Mouse (Mus musculus): ENCODE measurements around the gene Stambpl1. TPM values are rescaled to one million over a fixed set of nuclear protein-coding genes. Genes with fewer than 3 reads are reported as not detected.

Stambpl1 gene
- polyA plus RNA-seq, 1 experiment from 2014 or later = 6.7 TPM

- H3K4me2 ChIP-seq (ENCODE audit: low read depth, low read length) = no peak overlapping the region
- H3K27ac ChIP-seq (replicated peaks; ENCODE audit: low read depth, low read length) = no peak overlapping the region
- DNase-seq (ENCODE audit: low spot score) = no peak
- H3K9ac ChIP-seq (replicated peaks; ENCODE audit: low read length) = no peak overlapping the region
- no peak for ATAC-seq (replicated peaks; ENCODE audit: insufficient number of reproducible peaks, low FRiP score, low TSS enrichment, low read depth)
- H3K9me3 ChIP-seq (replicated peaks; ENCODE audit: control insufficient read depth, low read length) = no peaks in the 10 kb centered on the region
- no peaks in the 10 kb centered on the region for H3K27me3 ChIP-seq (ENCODE audit: control insufficient read depth, insufficient read depth, low read length)
- H3K4me3 ChIP-seq (ENCODE audit: low read depth, low read length) = no peak overlapping the region
- 41% methylated on average over 5 of the region's 5 CpGs for WGBS
- no peaks in the 10 kb centered on the region for H3K4me1 ChIP-seq (ENCODE audit: control insufficient read depth, insufficient read depth, low read length)
- H3K36me3 ChIP-seq (replicated peaks; ENCODE audit: control insufficient read depth, insufficient read depth, low read depth, low read length) = no peaks in the 10 kb centered on the region
Measured at GRCm38 (mm10) chr19:34232326-34232725, 40.3 kb downstream of the Stambpl1 start.

DNA sequence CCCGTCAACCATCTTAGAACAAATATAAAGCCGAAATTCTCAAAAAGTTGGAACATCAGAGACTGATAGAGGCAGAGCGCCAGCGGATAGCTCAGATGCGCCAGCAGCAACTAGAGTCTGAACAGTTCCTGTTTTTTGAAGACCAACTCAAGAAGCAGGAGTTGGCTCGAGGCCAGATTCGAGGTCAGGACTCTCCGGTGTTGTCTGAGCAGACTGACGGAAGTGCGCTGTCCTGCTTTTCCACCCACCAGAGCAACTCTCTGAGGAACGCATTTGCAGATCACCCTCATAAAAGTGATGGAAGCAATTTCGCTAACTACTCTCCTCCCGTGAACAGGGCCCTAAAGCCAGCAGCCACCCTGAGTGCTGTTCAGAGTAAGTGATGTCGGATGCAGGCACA lies 41.9 kb downstream of the Stambpl1 start:
- no peak overlapping the region for H3K9ac ChIP-seq (replicated peaks; ENCODE audit: low read length)
- H3K4me3 ChIP-seq (ENCODE audit: low read depth, low read length) = no peak overlapping the region
- DNase-seq (ENCODE audit: low spot score) (no peak), ATAC-seq (replicated peaks; ENCODE audit: insufficient number of reproducible peaks, low FRiP score, low TSS enrichment, low read depth) (no peak)
- 87% methylated on average over 14 of the region's 14 CpGs for WGBS
- no peaks in the 10 kb centered on the region for H3K27me3 ChIP-seq (ENCODE audit: control insufficient read depth, insufficient read depth, low read length)
- H3K4me2 ChIP-seq (ENCODE audit: low read depth, low read length) = no peak overlapping the region
- H3K4me1 ChIP-seq (ENCODE audit: control insufficient read depth, insufficient read depth, low read length) = no peaks in the 10 kb centered on the region
- no peaks in the 10 kb centered on the region for H3K36me3 ChIP-seq (replicated peaks; ENCODE audit: control insufficient read depth, insufficient read depth, low read depth, low read length)
- no peaks in the 10 kb centered on the region for H3K9me3 ChIP-seq (replicated peaks; ENCODE audit: control insufficient read depth, low read length)
- H3K27ac ChIP-seq (replicated peaks; ENCODE audit: low read depth, low read length) = no peak overlapping the region

DNA sequence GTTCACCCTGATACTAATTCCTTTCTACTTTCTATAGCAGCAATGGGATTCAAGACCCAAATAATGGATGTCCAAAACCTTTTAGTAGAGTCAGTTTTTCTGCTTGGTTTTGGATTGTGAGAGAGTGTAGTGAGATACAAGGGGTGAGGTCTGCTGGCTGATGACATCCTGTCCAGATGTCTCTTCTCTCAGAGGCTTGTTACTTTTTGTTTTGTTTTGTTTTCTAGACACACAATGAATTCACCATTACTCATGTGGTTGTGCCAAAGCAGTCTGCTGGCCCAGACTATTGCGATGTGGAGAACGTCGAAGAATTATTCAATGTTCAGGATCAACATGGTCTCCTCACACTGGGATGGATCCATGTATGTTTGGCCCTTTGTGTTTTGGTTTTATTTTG lies 44.0 kb downstream of the Stambpl1 start:
- Histone ChIP-seq H3K4me3 (ENCODE audit: low read depth, low read length) (no peak overlapping the region), H3K4me2 (ENCODE audit: low read depth, low read length) (no peak overlapping the region), H3K36me3 (replicated peaks; ENCODE audit: control insufficient read depth, insufficient read depth, low read depth, low read length) (no peaks in the 10 kb centered on the region), H3K27ac (replicated peaks; ENCODE audit: low read depth, low read length) (no peak overlapping the region), H3K9ac (replicated peaks; ENCODE audit: low read length) (no peak overlapping the region), H3K4me1 (ENCODE audit: control insufficient read depth, insufficient read depth, low read length) (no peaks in the 10 kb centered on the region), H3K9me3 (replicated peaks; ENCODE audit: control insufficient read depth, low read length) (no peaks in the 10 kb centered on the region), H3K27me3 (ENCODE audit: control insufficient read depth, insufficient read depth, low read length) (no peaks in the 10 kb centered on the region)
- DNase-seq (ENCODE audit: low spot score) (no peak), ATAC-seq (replicated peaks; ENCODE audit: insufficient number of reproducible peaks, low FRiP score, low TSS enrichment, low read depth) (no peak)
- WGBS = 94% methylated on average over 3 of the region's 3 CpGs

DNA sequence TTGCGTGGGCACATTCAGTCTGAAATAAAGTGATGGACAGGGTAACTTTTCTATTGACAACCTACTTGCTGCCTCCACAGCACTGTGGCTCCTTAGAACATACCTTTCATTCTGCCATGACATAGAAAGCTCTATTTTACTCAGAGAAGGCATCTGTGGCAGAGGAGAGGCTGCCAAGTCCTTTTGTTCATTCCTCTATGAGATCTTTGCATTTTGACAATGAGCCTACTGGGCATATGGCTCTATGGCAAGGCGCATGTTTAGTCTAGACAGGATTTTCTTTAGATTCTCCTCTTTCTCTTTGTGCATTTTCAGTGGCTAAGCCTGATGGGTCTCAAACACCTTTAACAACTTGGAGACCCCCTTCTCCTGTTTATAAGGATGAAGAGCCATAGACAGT lies 45.7 kb downstream of the Stambpl1 start:
- DNase-seq (ENCODE audit: low spot score) = no peak
- WGBS = 96% methylated on average over 2 of the region's 2 CpGs

DNA sequence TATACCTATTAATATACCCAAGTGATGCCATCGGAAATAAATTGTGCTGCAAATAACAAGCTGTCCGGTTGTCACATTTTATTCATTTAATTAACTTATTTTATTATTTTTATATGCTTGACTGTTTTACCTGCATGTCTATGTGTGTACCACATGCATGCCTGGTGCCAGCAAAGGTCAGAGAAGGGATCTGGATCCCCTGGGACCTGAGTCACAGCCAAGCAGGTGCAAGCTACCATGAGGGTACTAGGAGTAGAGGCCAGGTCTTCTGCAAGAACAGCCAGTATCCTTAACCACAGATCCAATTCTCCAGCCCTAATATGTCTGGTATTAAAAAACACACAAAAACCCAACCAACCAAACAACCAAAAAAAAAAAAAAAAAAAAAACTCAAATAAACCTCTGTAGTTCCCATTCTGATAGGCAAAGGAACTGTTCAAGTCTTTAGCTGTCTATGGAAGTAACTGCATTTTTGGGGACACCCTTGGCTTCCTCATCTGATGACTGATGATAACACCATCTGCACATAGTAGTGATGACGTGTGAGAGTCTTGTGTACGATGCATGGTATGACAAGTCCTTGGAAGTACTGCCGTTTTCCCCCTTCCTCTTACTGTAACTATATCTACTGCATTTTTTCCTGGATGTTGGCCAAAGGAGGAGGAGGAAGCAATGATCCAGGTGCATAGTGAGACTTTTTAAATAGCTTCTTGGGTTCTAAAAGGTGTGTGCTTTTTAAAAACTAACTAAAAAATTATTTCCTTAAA lies 48.4 kb downstream of the Stambpl1 start:
- ATAC-seq (replicated peaks; ENCODE audit: insufficient number of reproducible peaks, low FRiP score, low TSS enrichment, low read depth) = no peak
- H3K27me3 ChIP-seq (ENCODE audit: control insufficient read depth, insufficient read depth, low read length) = no peaks in the 10 kb centered on the region

More for the DNA sequence above, 45.7 kb downstream of the Stambpl1 start:
- Histone ChIP-seq H3K36me3 (replicated peaks; ENCODE audit: control insufficient read depth, insufficient read depth, low read depth, low read length) (no peaks in the 10 kb centered on the region), H3K4me3 (ENCODE audit: low read depth, low read length) (no peak overlapping the region), H3K27me3 (ENCODE audit: control insufficient read depth, insufficient read depth, low read length) (no peaks in the 10 kb centered on the region), H3K4me1 (ENCODE audit: control insufficient read depth, insufficient read depth, low read length) (no peaks in the 10 kb centered on the region), H3K27ac (replicated peaks; ENCODE audit: low read depth, low read length) (no peak overlapping the region), H3K9me3 (replicated peaks; ENCODE audit: control insufficient read depth, low read length) (no peaks in the 10 kb centered on the region), H3K4me2 (ENCODE audit: low read depth, low read length) (no peak overlapping the region), H3K9ac (replicated peaks; ENCODE audit: low read length) (no peak overlapping the region)
- ATAC-seq (replicated peaks; ENCODE audit: insufficient number of reproducible peaks, low FRiP score, low TSS enrichment, low read depth) = no peak

DNA sequence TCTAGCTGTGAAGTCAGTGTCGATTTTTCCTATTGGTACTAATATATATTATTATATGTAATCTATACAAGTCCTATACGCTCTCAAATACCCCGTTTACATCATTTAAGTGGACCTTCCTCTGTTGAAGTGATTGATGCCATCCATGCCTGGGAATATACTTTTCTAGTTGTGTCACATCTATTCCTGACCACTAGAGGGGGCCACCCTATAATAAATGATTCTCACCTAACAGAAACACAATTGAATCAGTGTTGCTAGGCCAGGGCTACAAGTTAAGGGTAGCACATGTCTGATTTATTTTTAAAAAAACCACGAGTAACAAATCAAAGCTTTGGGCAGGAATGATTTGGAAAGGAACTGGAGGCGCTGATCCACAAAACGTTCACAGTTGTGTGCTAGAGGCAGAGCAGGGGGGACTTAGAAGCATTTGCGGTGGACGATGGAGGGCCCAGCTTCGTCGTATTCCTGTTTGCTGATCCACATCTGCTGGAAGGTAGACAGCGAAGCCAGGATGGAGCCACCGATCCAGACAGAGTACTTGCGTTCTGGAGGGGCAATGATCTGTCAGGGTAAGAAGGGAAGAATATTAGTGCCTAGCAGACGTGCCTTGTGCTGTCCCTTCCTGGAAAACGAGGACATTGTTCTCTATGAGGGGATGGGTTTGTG lies 49.4 kb downstream of the Stambpl1 start:
- Histone ChIP-seq H3K9me3 (replicated peaks; ENCODE audit: control insufficient read depth, low read length) (no peaks in the 10 kb centered on the region), H3K27me3 (ENCODE audit: control insufficient read depth, insufficient read depth, low read length) (no peaks in the 10 kb centered on the region), H3K4me3 (ENCODE audit: low read depth, low read length) (no peak overlapping the region), H3K27ac (replicated peaks; ENCODE audit: low read depth, low read length) (no peak overlapping the region), H3K4me2 (ENCODE audit: low read depth, low read length) (no peak overlapping the region), H3K9ac (replicated peaks; ENCODE audit: low read length) (no peak overlapping the region), H3K36me3 (replicated peaks; ENCODE audit: control insufficient read depth, insufficient read depth, low read depth, low read length) (no peaks in the 10 kb centered on the region), H3K4me1 (ENCODE audit: control insufficient read depth, insufficient read depth, low read length) (no peaks in the 10 kb centered on the region)
- DNase-seq (ENCODE audit: low spot score) (peak; percentile 61), ATAC-seq (replicated peaks; ENCODE audit: insufficient number of reproducible peaks, low FRiP score, low TSS enrichment, low read depth) (no peak)
- 66% methylated on average over 15 of the region's 15 CpGs for WGBS

More for the DNA sequence above, 48.4 kb downstream of the Stambpl1 start:
- Histone ChIP-seq H3K4me3 (ENCODE audit: low read depth, low read length) (no peak overlapping the region), H3K4me1 (ENCODE audit: control insufficient read depth, insufficient read depth, low read length) (no peaks in the 10 kb centered on the region), H3K9ac (replicated peaks; ENCODE audit: low read length) (no peak overlapping the region), H3K27ac (replicated peaks; ENCODE audit: low read depth, low read length) (no peak overlapping the region), H3K4me2 (ENCODE audit: low read depth, low read length) (no peak overlapping the region), H3K9me3 (replicated peaks; ENCODE audit: control insufficient read depth, low read length) (no peaks in the 10 kb centered on the region), H3K36me3 (replicated peaks; ENCODE audit: control insufficient read depth, insufficient read depth, low read depth, low read length) (no peaks in the 10 kb centered on the region)
- no peak for DNase-seq (ENCODE audit: low spot score)
- WGBS = 93% methylated on average over 5 of the region's 5 CpGs

- no peak for DNase-seq (ENCODE audit: low spot score)
- Histone ChIP-seq H3K27ac (replicated peaks; ENCODE audit: low read depth, low read length) (no peak overlapping the region), H3K9ac (replicated peaks; ENCODE audit: low read length) (no peak overlapping the region), H3K4me1 (ENCODE audit: control insufficient read depth, insufficient read depth, low read length) (no peaks in the 10 kb centered on the region), H3K36me3 (replicated peaks; ENCODE audit: control insufficient read depth, insufficient read depth, low read depth, low read length) (no peaks in the 10 kb centered on the region), H3K4me2 (ENCODE audit: low read depth, low read length) (no peak overlapping the region), H3K4me3 (ENCODE audit: low read depth, low read length) (no peak overlapping the region), H3K27me3 (ENCODE audit: control insufficient read depth, insufficient read depth, low read length) (no peaks in the 10 kb centered on the region), H3K9me3 (replicated peaks; ENCODE audit: control insufficient read depth, low read length) (no peaks in the 10 kb centered on the region)
- no peak for ATAC-seq (replicated peaks; ENCODE audit: insufficient number of reproducible peaks, low FRiP score, low TSS enrichment, low read depth)
Measured at GRCm38 (mm10) chr19:34242925-34243324, 50.9 kb downstream of the Stambpl1 start.

GRCm38 (mm10) chr19:34244056-34244455 lies 52.0 kb downstream of the Stambpl1 start:
- no peak for ATAC-seq (replicated peaks; ENCODE audit: insufficient number of reproducible peaks, low FRiP score, low TSS enrichment, low read depth)
- H3K9me3 ChIP-seq (replicated peaks; ENCODE audit: control insufficient read depth, low read length) = no peaks in the 10 kb centered on the region

More at GRCm38 (mm10) chr19:34244056-34244455, 52.0 kb downstream of the Stambpl1 start:
- no peaks in the 10 kb centered on the region for H3K4me1 ChIP-seq (ENCODE audit: control insufficient read depth, insufficient read depth, low read length)
- peak; percentile 91 for DNase-seq (ENCODE audit: low spot score)
- no peaks in the 10 kb centered on the region for H3K36me3 ChIP-seq (replicated peaks; ENCODE audit: control insufficient read depth, insufficient read depth, low read depth, low read length)
- no peak overlapping the region for H3K27ac ChIP-seq (replicated peaks; ENCODE audit: low read depth, low read length)
- 17% methylated on average over 6 of the region's 6 CpGs for WGBS
- no peak overlapping the region for H3K4me3 ChIP-seq (ENCODE audit: low read depth, low read length)
- H3K9ac ChIP-seq (replicated peaks; ENCODE audit: low read length) = no peak overlapping the region
- no peaks in the 10 kb centered on the region for H3K27me3 ChIP-seq (ENCODE audit: control insufficient read depth, insufficient read depth, low read length)
- no peak overlapping the region for H3K4me2 ChIP-seq (ENCODE audit: low read depth, low read length)

All from embryonic facial prominence, embryonic 11.5 days (tissue).